Mouse (Mus musculus) mesoderm, embryonic 11.5 days (tissue): ENCODE results near the gene Pnpla8.
"Not testable (repeated sequence)": the region's sequence is repeated elsewhere in the genome, so short reads cannot be mapped to it uniquely, and the experiment has no call there.

Experiments used
- DNase-seq: peaks from one replicate; pipeline ENCODE4 v3.0.0-alpha.2; 2012; ENCODE audit warnings: low read depth, low spot score

Gene Pnpla8

GRCm38 (mm10) chr12:44269311-44269831 is 48.2 kb downstream of the Pnpla8 start:
- peak; percentile 87 for DNase-seq

GRCm38 (mm10) chr12:44274125-44274835 is 53.1 kb downstream of the Pnpla8 start:
- no peak for DNase-seq

GRCm38 (mm10) chr12:44280147-44280546 is 59.0 kb downstream of the Pnpla8 start:
- DNase-seq: not testable (repeated sequence)

GRCm38 (mm10) chr12:44281534-44281933 is 60.4 kb downstream of the Pnpla8 start:
- no peak for DNase-seq

- no peak for DNase-seq
Observed at GRCm38 (mm10) chr12:44283378-44283777, 62.2 kb downstream of the Pnpla8 start.

- no peak for DNase-seq
Observed at GRCm38 (mm10) chr12:44286992-44287391, 65.8 kb downstream of the Pnpla8 start.

GRCm38 (mm10) chr12:44292281-44292680 is 71.1 kb downstream of the Pnpla8 start:
- peak; percentile 86 for DNase-seq

- DNase-seq: no peak
Observed at GRCm38 (mm10) chr12:44300793-44301192, 79.6 kb downstream of the Pnpla8 start.

- DNase-seq: no peak
Observed at GRCm38 (mm10) chr12:44304012-44304411, 82.8 kb downstream of the Pnpla8 start.

- DNase-seq: no peak
Observed at GRCm38 (mm10) chr12:44304869-44305268, 83.7 kb downstream of the Pnpla8 start.

GRCm38 (mm10) chr12:44308221-44308620 is 87.1 kb downstream of the Pnpla8 start:
- no peak for DNase-seq

- no peak for DNase-seq
Observed at GRCm38 (mm10) chr12:44315212-44315611, 94.0 kb downstream of the Pnpla8 start.

GRCm38 (mm10) chr12:44325091-44325490 is 103.9 kb downstream of the Pnpla8 start:
- DNase-seq: no peak

GRCm38 (mm10) chr12:44327452-44327851 is 106.3 kb downstream of the Pnpla8 start:
- DNase-seq: no peak

GRCm38 (mm10) chr12:44328381-44329315 is 107.5 kb downstream of the Pnpla8 start, which contains the start of gene Nrcam:
Gene Nrcam (plus strand): TSS chr12:44328885.
- peak; percentile 76 for DNase-seq

- DNase-seq: peak; percentile 58
Observed at GRCm38 (mm10) chr12:44329316-44330215, 108.4 kb downstream of the Pnpla8 start.

- DNase-seq: no peak
Observed at GRCm38 (mm10) chr12:44330216-44330719, 109.1 kb downstream of the Pnpla8 start.

GRCm38 (mm10) chr12:44337136-44337640 is 116.0 kb downstream of the Pnpla8 start:
- no peak for DNase-seq

- peak; percentile 76 for DNase-seq
Observed at GRCm38 (mm10) chr12:44338195-44338622, 117.0 kb downstream of the Pnpla8 start.

- no peak for DNase-seq
Observed at GRCm38 (mm10) chr12:44344075-44344474, 122.9 kb downstream of the Pnpla8 start.

GRCm38 (mm10) chr12:44345251-44345650 is 124.1 kb downstream of the Pnpla8 start:
- no peak for DNase-seq
